Mouse (Mus musculus): ENCODE measurements around the gene Gm7951. TPM values are rescaled to one million over a fixed set of nuclear protein-coding genes. Genes with fewer than 3 reads are reported as not detected.
"Not testable (repeated sequence)": the region's sequence is repeated elsewhere in the genome, so short reads cannot be mapped to it uniquely, and the experiment has no call there.

Gene Gm7951
- polyA plus RNA-seq (2014; fragmentation: Nextera tagmentation; extraction: Ambion mirVana) = not detected in 2 replicates

GRCm38 (mm10) chr14:42117269-42117668 lies at the start of gene Gm7951:
Gm7951 (minus strand) TSS chr14:42117369.
- H3K4me2 ChIP-seq; ATAC-seq (replicated peaks; ENCODE audit: low FRiP score); H3K4me1 ChIP-seq (replicated peaks; ENCODE audit: control insufficient read depth, insufficient read depth, low read length); H3K9me3 ChIP-seq (ENCODE audit: control insufficient read depth, low read length); DNase-seq (ENCODE audit: low spot score); H3K27me3 ChIP-seq (replicated peaks; ENCODE audit: control insufficient read depth, insufficient read depth, low read length); H3K4me3 ChIP-seq (ENCODE audit: low read depth, low read length); H3K27ac ChIP-seq (ENCODE audit: low read depth, low read length); H3K9ac ChIP-seq (ENCODE audit: low read depth, low read length); H3K36me3 ChIP-seq (ENCODE audit: control insufficient read depth, insufficient read depth, low read length): not testable (repeated sequence)
- no CpG with 5 or more reads among the region's 2 CpGs for WGBS

- not testable (repeated sequence) for H3K9ac ChIP-seq (ENCODE audit: low read depth, low read length); H3K4me1 ChIP-seq (replicated peaks; ENCODE audit: control insufficient read depth, insufficient read depth, low read length); ATAC-seq (replicated peaks; ENCODE audit: low FRiP score); H3K27me3 ChIP-seq (replicated peaks; ENCODE audit: control insufficient read depth, insufficient read depth, low read length); DNase-seq (ENCODE audit: low spot score); H3K4me2 ChIP-seq; H3K36me3 ChIP-seq (ENCODE audit: control insufficient read depth, insufficient read depth, low read length); H3K9me3 ChIP-seq (ENCODE audit: control insufficient read depth, low read length); H3K27ac ChIP-seq (ENCODE audit: low read depth, low read length); H3K4me3 ChIP-seq (ENCODE audit: low read depth, low read length)
- 83% methylated on average over 1 of the region's 2 CpGs for WGBS
These were observed 45.4 kb upstream of the Gm7951 start, which contains the start of gene Gm17027 for GRCm38 (mm10) chr14:42162522-42162921. Gm17027 (minus strand) TSS chr14:42162622.

GRCm38 (mm10) chr14:42134571-42134970 lies 17.4 kb upstream of the Gm7951 start:
- not testable (repeated sequence) for H3K9ac ChIP-seq (ENCODE audit: low read depth, low read length); H3K9me3 ChIP-seq (ENCODE audit: control insufficient read depth, low read length); DNase-seq (ENCODE audit: low spot score); ATAC-seq (replicated peaks; ENCODE audit: low FRiP score); H3K36me3 ChIP-seq (ENCODE audit: control insufficient read depth, insufficient read depth, low read length); H3K27me3 ChIP-seq (replicated peaks; ENCODE audit: control insufficient read depth, insufficient read depth, low read length); H3K4me2 ChIP-seq; H3K4me1 ChIP-seq (replicated peaks; ENCODE audit: control insufficient read depth, insufficient read depth, low read length); H3K4me3 ChIP-seq (ENCODE audit: low read depth, low read length); H3K27ac ChIP-seq (ENCODE audit: low read depth, low read length)
- 76% methylated on average over 5 of the region's 8 CpGs for WGBS

GRCm38 (mm10) chr14:42133806-42134205 lies 16.6 kb upstream of the Gm7951 start:
- H3K27ac ChIP-seq (ENCODE audit: low read depth, low read length); DNase-seq (ENCODE audit: low spot score); ATAC-seq (replicated peaks; ENCODE audit: low FRiP score); H3K9ac ChIP-seq (ENCODE audit: low read depth, low read length); H3K36me3 ChIP-seq (ENCODE audit: control insufficient read depth, insufficient read depth, low read length); H3K4me1 ChIP-seq (replicated peaks; ENCODE audit: control insufficient read depth, insufficient read depth, low read length); H3K9me3 ChIP-seq (ENCODE audit: control insufficient read depth, low read length); H3K4me2 ChIP-seq; H3K4me3 ChIP-seq (ENCODE audit: low read depth, low read length); H3K27me3 ChIP-seq (replicated peaks; ENCODE audit: control insufficient read depth, insufficient read depth, low read length): not testable (repeated sequence)
- 51% methylated on average over 10 of the region's 14 CpGs for WGBS

Other genes starting within 250 kb of the Gm7951 start
- gene Gm7980, start 210.1 kb downstream of the Gm7951 start, polyA plus RNA-seq (2014; fragmentation: Nextera tagmentation; extraction: Ambion mirVana) = not detected in 2 replicates
- gene 1700049E17Rik1, start 192.4 kb downstream of the Gm7951 start, polyA plus RNA-seq (2014; fragmentation: Nextera tagmentation; extraction: Ambion mirVana) = not detected in 2 replicates
- gene 1700024B05Rik, start 173.4 kb downstream of the Gm7951 start, polyA plus RNA-seq (2014; fragmentation: Nextera tagmentation; extraction: Ambion mirVana) = not detected in 2 replicates
- not detected in 2 replicates for gene Gm6401, start 149.4 kb downstream of the Gm7951 start, polyA plus RNA-seq (2014; fragmentation: Nextera tagmentation; extraction: Ambion mirVana)
- not detected in 2 replicates for gene Gm3543, start 134.0 kb downstream of the Gm7951 start, polyA plus RNA-seq (2014; fragmentation: Nextera tagmentation; extraction: Ambion mirVana)
- gene Gm17027, start 45.3 kb upstream of the Gm7951 start, polyA plus RNA-seq (2014; fragmentation: Nextera tagmentation; extraction: Ambion mirVana) = not detected in 2 replicates
- not detected in 2 replicates for gene Gm3573, start 73.4 kb upstream of the Gm7951 start, polyA plus RNA-seq (2014; fragmentation: Nextera tagmentation; extraction: Ambion mirVana)
- gene Gm17026, start 142.7 kb upstream of the Gm7951 start, polyA plus RNA-seq (2014; fragmentation: Nextera tagmentation; extraction: Ambion mirVana) = not detected in 2 replicates
- not detected in 2 replicates for gene Gm9611, start 180.0 kb upstream of the Gm7951 start, polyA plus RNA-seq (2014; fragmentation: Nextera tagmentation; extraction: Ambion mirVana)
- not detected in 2 replicates for gene Gm7995, start 192.8 kb upstream of the Gm7951 start, polyA plus RNA-seq (2014; fragmentation: Nextera tagmentation; extraction: Ambion mirVana)

Data from liver, embryonic 11.5 days (tissue).